Mouse (Mus musculus) cerebellum, adult (tissue): ENCODE measurements around the gene Gm20388.

ENCODE experiments used
- ATAC-seq: cut with Nextera tagmentation; 2 replicates; pipeline ENCODE4 v1.9.2; 2017; ENCODE audit warnings: mild to moderate bottlenecking, moderate library complexity, mixed read lengths; ENCODE audit not compliant: insufficient number of reproducible peaks, low FRiP score, low TSS enrichment

The Gm20388 gene

GRCm38 (mm10) chr8:120181861-120182414, 271.3 kb downstream of the Gm20388 start:
- no peak for ATAC-seq

DNA sequence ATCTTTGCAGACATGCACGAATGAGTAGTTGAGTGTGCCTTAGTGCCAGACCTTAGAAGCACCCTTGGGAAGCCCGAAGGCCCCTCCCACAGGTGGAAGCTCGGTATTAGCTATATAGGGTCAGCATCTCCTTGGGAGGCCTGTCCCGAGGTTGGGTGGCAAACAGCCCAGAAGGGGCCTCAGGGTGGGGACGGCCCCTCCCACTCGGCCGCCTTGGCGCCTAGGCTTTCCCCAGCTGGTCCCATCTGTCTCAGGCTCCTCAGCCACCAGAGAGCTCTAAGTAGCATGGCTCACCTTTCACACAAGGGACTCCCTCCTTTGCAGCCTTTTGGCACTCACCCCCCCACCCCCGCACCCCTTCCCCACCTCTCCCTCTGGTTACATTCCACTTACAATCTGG, 273.7 kb downstream of the Gm20388 start:
- no peak for ATAC-seq

GRCm38 (mm10) chr8:120184850-120185792, 274.5 kb downstream of the Gm20388 start:
- no peak for ATAC-seq

DNA sequence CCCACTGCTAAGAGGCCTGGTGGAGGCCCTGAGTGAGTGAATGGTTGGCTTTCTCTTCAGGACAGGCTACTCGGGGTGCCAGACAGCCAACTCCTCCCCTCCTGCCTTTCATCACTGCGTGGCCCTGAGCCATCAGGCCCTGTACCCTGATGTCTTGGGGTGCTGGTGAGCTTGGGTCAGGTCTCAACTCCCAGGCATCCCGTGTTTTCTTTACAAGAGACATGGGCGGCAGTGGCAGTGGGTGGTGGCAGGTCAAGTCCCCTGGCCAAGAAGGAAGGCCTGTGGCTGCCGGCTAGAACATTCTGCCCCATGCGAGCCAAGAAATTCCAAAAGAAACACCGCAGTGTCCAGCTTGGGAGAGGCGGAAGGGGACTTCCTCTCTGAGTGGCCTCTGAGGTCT, 275.8 kb downstream of the Gm20388 start:
- no peak for ATAC-seq

GRCm38 (mm10) chr8:120188510-120188909, 277.9 kb downstream of the Gm20388 start:
- ATAC-seq = no peak

- 0 out of 2 replicates have a peak, but pooled peaks have one; percentile 12 for ATAC-seq
Observed at GRCm38 (mm10) chr8:120189440-120189839, 278.8 kb downstream of the Gm20388 start.

DNA sequence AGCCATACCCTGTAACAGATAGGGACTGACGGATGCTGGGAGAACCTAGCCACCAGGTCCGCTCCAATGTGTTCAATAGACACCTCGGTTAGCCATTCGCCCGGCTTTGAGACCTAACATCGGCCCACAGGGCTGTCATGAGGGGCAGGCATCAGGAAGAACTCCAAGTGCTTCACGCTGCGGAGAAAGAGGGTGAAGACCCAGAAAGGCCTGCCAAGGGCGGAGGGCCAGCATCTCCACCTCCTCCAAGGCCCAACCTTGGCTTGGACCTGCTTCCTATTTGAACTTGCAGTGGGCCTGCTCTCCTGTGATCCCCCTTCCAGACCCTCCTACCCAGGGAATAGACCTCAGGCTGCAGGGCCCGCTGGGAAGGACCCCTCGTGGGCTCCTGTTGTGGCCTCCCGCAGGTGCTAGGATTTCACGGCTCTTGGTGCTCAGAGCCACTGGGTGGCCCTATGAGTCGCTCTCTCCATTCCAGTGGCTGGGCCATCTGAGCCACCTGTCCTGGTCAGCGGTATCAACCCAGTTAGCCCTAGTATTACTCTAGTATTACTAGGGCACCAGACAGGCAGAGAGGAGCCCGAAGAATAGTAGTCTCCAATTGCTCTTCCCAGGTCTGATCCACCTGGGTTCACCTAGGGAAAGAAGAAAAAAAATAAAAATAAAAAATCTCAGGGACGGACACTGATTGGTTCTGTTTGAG, 279.6 kb downstream of the Gm20388 start:
- ATAC-seq = no peak

DNA sequence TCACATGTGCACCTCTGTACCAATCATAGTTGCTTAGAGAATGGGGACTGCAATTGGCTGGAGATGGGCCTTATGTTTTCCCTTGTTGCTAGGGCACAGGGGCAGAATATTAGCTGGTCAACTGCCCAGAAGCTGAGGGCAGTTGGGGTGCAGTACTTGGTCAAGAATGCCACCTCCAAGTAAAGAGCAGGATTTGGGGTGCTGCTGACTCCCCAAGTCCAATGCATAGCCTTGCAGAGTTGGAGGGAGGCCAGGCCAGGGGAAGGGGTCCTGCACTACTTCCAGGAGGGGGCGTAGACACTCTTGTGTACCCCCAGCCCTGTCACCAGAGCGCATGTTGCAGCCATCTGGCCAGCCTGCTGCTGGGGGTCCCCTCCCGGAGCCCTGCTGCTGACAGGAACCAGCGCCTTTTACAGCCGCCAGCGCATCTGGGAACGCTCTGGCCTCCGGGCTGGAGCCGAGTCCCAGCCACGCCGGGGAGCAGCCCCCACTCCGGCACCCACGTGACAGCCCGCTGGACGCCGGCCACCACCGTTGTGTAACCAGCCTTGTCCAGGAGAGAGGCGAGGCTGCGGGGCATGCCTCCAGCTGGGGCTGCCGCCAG, 280.3 kb downstream of the Gm20388 start:
- peak; percentile 95 for ATAC-seq

DNA sequence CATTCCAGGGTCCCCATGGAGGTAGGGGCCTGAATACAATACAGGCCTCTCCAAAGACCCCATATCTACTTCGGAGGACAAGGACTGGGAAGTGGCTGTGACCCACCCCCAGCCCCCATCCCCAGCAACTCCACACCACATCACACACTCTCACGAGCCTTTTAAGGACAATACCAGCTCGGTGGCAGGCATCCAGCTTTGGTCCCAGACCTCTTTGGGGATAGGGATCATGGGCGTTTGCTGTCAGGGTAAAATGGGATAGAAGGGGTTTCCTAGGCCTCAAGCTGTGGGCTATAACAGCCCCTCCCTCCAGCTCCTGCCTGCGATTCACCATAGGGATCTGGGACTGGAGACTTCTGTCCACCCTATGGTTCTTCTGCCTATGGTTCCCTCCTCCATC, 281.0 kb downstream of the Gm20388 start:
- no peak for ATAC-seq

DNA sequence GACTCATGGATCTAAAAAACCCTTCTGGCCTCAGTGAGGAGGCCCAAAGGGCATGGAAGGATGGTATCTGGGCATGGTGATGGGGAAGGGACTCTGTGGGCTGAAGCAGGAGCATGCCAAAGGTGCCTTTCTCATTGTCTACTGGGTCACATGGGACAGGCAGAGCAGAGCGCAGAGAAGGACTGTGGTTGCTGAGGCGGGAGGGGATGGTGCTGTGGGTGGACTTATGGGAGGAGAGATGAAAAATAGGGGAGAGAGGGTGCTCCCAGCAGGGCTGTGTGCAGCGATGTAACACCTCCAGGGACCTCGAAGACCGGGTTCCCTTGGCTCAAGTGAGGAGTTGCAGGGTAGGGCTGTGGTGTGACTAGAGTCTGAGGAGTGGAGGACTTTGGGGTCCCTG, 281.5 kb downstream of the Gm20388 start:
- no peak for ATAC-seq

- ATAC-seq = no peak
Observed at GRCm38 (mm10) chr8:120201351-120201750, 290.7 kb downstream of the Gm20388 start.

DNA sequence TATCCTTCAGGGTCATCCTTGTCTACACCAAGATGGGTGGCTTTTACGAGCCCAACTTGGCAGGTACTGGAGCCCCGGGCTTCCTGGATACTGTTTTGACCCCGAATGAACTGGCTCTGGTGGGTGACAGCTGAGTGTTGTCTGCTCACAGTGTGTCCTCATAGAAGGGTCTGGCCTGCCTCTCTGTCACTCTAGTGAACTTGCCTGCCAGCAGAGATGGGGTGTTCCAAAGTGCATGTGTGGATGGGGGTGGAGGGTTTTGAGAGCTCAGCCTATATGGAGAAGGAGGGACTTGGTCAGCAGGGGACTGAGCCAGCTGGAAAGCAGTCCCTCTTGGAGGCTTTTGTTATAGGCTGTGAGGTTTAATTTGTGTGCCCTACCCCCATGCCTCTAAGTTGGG, 291.9 kb downstream of the Gm20388 start:
- no peak for ATAC-seq

DNA sequence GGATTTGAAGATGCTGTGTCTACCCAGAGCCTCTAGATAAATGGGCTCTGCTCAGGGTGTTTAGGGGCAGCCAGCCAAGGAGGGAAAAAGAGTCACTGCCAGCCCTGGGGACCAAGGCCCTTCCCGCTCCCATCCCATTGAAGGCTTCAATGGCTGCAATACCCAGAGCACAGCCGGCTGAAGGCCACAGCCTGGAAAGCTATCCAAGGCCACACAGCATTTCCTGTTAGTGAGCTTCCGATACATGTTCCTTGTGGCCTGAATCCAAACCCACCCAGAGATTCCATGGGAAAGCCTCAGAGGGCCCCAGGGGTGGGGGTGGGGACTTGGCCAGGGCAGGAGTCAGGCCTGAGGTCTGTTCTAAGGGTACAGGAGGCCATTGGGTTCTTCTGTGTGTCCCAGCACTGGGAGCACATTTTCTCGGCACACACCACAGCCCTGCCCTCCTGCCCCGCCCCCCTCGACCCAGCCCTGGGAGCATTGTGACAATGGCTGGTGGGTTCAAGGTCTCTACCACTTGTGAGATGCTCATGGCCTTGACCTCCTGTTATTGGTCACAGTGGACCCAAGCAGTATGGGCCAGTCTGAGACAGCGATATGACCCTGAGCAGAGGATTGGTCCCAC, 294.2 kb downstream of the Gm20388 start:
- no peak for ATAC-seq

GRCm38 (mm10) chr8:120205916-120206315, 295.3 kb downstream of the Gm20388 start:
- ATAC-seq = no peak

DNA sequence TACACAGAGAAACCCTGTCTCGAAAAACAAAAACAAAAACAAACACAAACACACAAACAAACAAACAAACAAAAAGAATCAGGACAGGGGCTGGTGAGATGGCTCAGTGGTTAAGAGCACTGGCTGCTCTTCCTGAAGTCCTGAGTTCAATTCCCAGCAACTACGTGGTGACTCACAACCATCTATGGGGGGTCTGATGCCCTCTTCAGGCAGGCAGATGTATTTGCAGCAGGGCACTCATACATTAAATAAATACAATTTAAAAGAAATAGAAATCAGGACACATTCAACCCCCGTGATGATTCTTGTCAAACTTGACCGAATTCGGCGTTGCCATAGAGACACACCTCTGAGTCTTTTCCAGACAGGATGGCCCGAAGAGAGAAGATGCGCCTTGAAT, 296.7 kb downstream of the Gm20388 start:
- ATAC-seq = no peak

DNA sequence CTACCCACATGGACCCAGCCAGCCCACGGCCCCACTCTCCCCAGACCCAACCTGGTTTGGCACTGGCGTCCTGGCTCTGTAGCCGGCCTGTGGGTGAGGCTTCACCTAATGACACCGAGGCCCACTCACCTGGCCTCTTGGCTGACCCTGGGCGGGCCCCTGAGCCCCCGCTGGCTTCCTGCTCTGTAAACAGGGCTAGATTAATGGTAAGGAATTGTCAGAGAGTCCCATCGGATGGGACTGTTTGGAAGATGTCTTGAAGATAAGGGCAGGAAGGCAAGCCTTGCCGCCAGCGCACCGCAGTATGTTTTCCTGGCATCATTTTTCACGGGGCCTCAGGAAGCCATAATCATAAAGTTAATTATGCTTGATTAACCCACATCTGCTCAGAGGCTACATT, 297.5 kb downstream of the Gm20388 start:
- no peak for ATAC-seq

DNA sequence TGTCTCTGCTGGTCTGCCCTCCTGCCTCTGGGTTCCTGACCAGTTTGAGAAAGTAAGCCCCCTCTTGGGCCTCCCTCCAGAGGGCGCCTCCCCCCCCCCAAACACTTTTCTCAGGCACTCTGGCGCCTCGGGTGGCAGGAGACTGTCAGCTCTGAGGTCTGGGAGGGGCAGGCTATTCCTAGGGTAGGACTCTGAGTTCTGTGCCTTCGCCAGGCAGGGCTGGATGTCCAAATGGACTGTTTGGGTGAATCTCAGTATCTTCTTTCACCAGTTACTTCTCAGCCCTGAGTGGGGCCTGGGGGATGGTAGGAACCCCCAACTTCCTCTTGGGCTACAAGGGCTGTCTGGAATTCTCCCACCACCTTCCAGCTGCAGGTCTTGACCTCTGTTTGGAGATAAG, 300.7 kb downstream of the Gm20388 start:
- no peak for ATAC-seq

GRCm38 (mm10) chr8:120212596-120212995, 302.0 kb downstream of the Gm20388 start:
- no peak for ATAC-seq

DNA sequence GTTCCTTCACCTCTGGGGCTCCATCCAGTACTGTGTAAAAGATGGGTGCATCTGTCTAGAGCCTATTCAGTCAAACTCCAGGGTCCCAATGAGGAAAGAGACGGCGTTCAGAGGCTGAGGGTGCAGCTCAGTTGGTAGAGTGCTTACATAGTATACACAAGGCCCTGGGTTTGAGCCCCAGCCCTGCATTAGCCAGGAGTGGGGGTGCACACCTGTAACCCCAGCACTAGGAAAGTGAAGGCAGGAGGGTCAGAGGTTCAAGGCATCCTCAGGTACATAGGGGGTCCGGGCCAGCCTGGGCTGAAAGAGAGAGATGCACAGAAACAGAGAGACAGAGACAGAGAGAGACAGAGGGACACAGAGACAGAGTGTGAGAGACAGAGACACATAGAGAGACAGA, 302.6 kb downstream of the Gm20388 start:
- ATAC-seq = no peak

- ATAC-seq = peak; percentile 84
Observed at GRCm38 (mm10) chr8:120213939-120214338, 303.3 kb downstream of the Gm20388 start.
